Mouse (Mus musculus): ENCODE results near the gene Ubtd1.

GRCm38 (mm10) chr19:41932686-41933085, 48.9 kb upstream of the Ubtd1 start:
- TF ChIP-seq POLR2A (IDR thresholded peaks at IDR 0.05; ENCODE audit: insufficient read depth, low read depth, low read length) (no peak), CTCF (IDR thresholded peaks at IDR 0.05; ENCODE audit: insufficient read depth, low read depth, low read length) (no peak)

All from olfactory bulb, adult 2 months (tissue).